Mouse (Mus musculus): ENCODE data around the gene Sv2a. TPM values are rescaled to one million over a fixed set of nuclear protein-coding genes. Genes with fewer than 3 reads are reported as not detected.
"Not testable (repeated sequence)": the region's sequence is repeated elsewhere in the genome, so short reads cannot be mapped to it uniquely, and the experiment has no call there.

Sv2a gene
- polyA plus RNA-seq, 1 experiment, result 0.54 TPM

- Histone ChIP-seq H3K27ac (ENCODE audit: control insufficient read depth, insufficient read depth, low read depth, low read length) (no peak overlapping the region), H3K27me3 (ENCODE audit: control insufficient read depth, insufficient read depth, low read length) (no peaks in the 10 kb centered on the region), H3K36me3 (ENCODE audit: control insufficient read depth, insufficient read depth, low read length) (no peaks in the 10 kb centered on the region), H3K4me1 (ENCODE audit: control insufficient read depth, insufficient read depth, low read length) (peaks cover 26% of the 10 kb centered on the region), H3K4me3 (ENCODE audit: control insufficient read depth, low read depth, low read length) (no peak overlapping the region)
- TF ChIP-seq CTCF (IDR thresholded peaks at IDR 0.05; ENCODE audit: control insufficient read depth, insufficient read depth, insufficient replicate concordance, low read depth, low read length) (no peak), POLR2A (IDR thresholded peaks at IDR 0.05; ENCODE audit: control insufficient read depth, low read depth, low read length) (no peak)
Measured at GRCm38 (mm10) chr3:96194966-96195365, 14.0 kb downstream of the Sv2a start.

GRCm38 (mm10) chr3:96195616-96196313 lies 14.8 kb downstream of the Sv2a start:
- Histone ChIP-seq H3K4me3 (ENCODE audit: control insufficient read depth, low read depth, low read length) (no peak overlapping the region), H3K27ac (ENCODE audit: control insufficient read depth, insufficient read depth, low read depth, low read length) (no peak overlapping the region), H3K27me3 (ENCODE audit: control insufficient read depth, insufficient read depth, low read length) (no peaks in the 10 kb centered on the region), H3K4me1 (ENCODE audit: control insufficient read depth, insufficient read depth, low read length) (peaks cover 26% of the 10 kb centered on the region), H3K36me3 (ENCODE audit: control insufficient read depth, insufficient read depth, low read length) (no peaks in the 10 kb centered on the region)
- TF ChIP-seq CTCF (IDR thresholded peaks at IDR 0.05; ENCODE audit: control insufficient read depth, insufficient read depth, insufficient replicate concordance, low read depth, low read length) (no peak), POLR2A (IDR thresholded peaks at IDR 0.05; ENCODE audit: control insufficient read depth, low read depth, low read length) (no peak)

DNA sequence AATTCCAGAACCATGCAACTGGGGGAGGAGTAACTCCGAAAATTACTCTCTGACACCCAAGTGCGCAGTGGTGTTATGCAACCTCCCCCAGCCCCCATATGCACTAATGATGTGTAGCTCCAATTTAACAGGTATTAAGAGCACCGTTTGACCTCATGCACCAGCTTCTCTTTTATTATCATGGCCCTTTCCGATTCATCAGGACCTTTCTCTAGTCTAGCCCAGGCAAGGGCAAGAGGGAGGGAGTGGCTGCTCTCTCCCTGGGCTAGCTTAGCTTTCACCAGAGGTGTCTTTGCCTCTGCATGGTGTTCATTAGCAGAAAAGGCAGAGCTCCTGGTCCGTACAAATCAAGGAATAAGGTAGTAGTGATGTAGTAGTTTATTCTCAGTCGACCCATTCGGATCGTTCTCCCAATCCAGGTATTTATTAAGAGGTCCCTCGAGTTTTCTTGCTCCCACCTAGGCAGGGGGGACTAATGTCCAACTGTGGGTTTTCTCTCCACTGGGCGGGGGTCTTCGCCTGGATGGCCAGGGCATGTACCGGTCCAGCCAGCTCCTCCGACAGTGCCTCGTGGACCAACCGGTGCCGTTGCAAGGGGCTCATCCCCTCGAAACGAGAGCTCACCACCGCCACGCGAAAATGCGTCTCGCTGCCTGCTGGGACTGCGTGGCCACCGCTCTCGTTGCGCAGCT lies 15.6 kb downstream of the Sv2a start:
- Histone ChIP-seq H3K27ac (ENCODE audit: control insufficient read depth, insufficient read depth, low read depth, low read length) (peak overlapping the region; percentile 4; the same call in 1 of the 2 replicates), H3K4me3 (ENCODE audit: control insufficient read depth, low read depth, low read length) (peak overlapping the region; percentile 72), H3K4me1 (ENCODE audit: control insufficient read depth, insufficient read depth, low read length) (peaks cover 26% of the 10 kb centered on the region), H3K36me3 (ENCODE audit: control insufficient read depth, insufficient read depth, low read length) (no peaks in the 10 kb centered on the region), H3K27me3 (ENCODE audit: control insufficient read depth, insufficient read depth, low read length) (no peaks in the 10 kb centered on the region)
- TF ChIP-seq POLR2A (IDR thresholded peaks at IDR 0.05; ENCODE audit: control insufficient read depth, low read depth, low read length), result no peak
- no peak for TF ChIP-seq CTCF (IDR thresholded peaks at IDR 0.05; ENCODE audit: control insufficient read depth, insufficient read depth, insufficient replicate concordance, low read depth, low read length)

GRCm38 (mm10) chr3:96197129-96197749 lies 16.3 kb downstream of the Sv2a start:
- peak; percentile 28; the same call in 1 of the 2 replicates for TF ChIP-seq CTCF (IDR thresholded peaks at IDR 0.05; ENCODE audit: control insufficient read depth, insufficient read depth, insufficient replicate concordance, low read depth, low read length)
- peak; percentile 71 for TF ChIP-seq POLR2A (IDR thresholded peaks at IDR 0.05; ENCODE audit: control insufficient read depth, low read depth, low read length)
- no peaks in the 10 kb centered on the region for H3K36me3 ChIP-seq (ENCODE audit: control insufficient read depth, insufficient read depth, low read length)

GRCm38 (mm10) chr3:96198181-96198580 lies 17.2 kb downstream of the Sv2a start:
- peaks cover 26% of the 10 kb centered on the region for H3K4me1 ChIP-seq (ENCODE audit: control insufficient read depth, insufficient read depth, low read length)
- H3K27ac ChIP-seq (ENCODE audit: control insufficient read depth, insufficient read depth, low read depth, low read length), result no peak overlapping the region
- H3K4me3 ChIP-seq (ENCODE audit: control insufficient read depth, low read depth, low read length), result peak overlapping the region; percentile 24
- no peaks in the 10 kb centered on the region for H3K27me3 ChIP-seq (ENCODE audit: control insufficient read depth, insufficient read depth, low read length)
- TF ChIP-seq POLR2A (IDR thresholded peaks at IDR 0.05; ENCODE audit: control insufficient read depth, low read depth, low read length), result no peak
- no peaks in the 10 kb centered on the region for H3K36me3 ChIP-seq (ENCODE audit: control insufficient read depth, insufficient read depth, low read length)

More at GRCm38 (mm10) chr3:96197129-96197749, 16.3 kb downstream of the Sv2a start:
- H3K4me1 ChIP-seq (ENCODE audit: control insufficient read depth, insufficient read depth, low read length), result peaks cover 26% of the 10 kb centered on the region
- H3K27ac ChIP-seq (ENCODE audit: control insufficient read depth, insufficient read depth, low read depth, low read length), result peak overlapping the region; percentile 4
- peak overlapping the region; percentile 72 for H3K4me3 ChIP-seq (ENCODE audit: control insufficient read depth, low read depth, low read length)
- no peaks in the 10 kb centered on the region for H3K27me3 ChIP-seq (ENCODE audit: control insufficient read depth, insufficient read depth, low read length)

DNA sequence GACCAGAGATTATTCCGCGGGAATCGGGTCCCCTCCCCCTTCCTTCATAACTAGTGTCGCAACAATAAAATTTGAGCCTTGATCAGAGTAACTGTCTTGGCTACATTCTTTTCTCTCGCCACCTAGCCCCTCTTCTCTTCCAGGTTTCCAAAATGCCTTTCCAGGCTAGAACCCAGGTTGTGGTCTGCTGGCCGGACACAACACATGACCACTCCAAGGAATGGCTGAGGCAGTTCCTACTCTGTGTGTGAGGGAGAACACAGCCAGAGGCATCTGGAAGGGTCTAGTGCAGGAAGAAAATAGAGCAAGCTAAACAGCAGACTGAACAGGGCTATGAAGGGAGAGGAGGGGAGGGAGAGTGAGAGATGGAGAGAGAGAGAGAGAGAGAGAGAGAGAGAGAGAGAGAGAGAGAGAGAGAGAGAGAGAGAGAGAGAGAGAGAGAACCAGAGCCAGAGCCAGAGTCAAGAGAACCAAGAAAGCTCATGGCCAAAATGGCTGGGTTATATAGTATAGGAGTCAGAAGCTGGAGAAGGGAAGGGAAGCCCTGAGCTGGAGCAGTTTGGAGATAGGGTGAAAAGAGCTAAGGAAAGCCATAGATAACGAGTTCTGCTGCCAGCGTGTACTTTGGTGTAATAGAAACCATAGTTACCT lies 17.8 kb downstream of the Sv2a start:
- not testable (repeated sequence) for H3K27me3 ChIP-seq (ENCODE audit: control insufficient read depth, insufficient read depth, low read length); H3K36me3 ChIP-seq (ENCODE audit: control insufficient read depth, insufficient read depth, low read length); H3K4me3 ChIP-seq (ENCODE audit: control insufficient read depth, low read depth, low read length); H3K27ac ChIP-seq (ENCODE audit: control insufficient read depth, insufficient read depth, low read depth, low read length)
- peaks cover 24% of the 10 kb centered on the region for H3K4me1 ChIP-seq (ENCODE audit: control insufficient read depth, insufficient read depth, low read length)

GRCm38 (mm10) chr3:96199731-96200130 lies 18.8 kb downstream of the Sv2a start:
- H3K4me3 ChIP-seq (ENCODE audit: control insufficient read depth, low read depth, low read length), result no peak overlapping the region
- TF ChIP-seq POLR2A (IDR thresholded peaks at IDR 0.05; ENCODE audit: control insufficient read depth, low read depth, low read length) (no peak), CTCF (IDR thresholded peaks at IDR 0.05; ENCODE audit: control insufficient read depth, insufficient read depth, insufficient replicate concordance, low read depth, low read length) (no peak)
- H3K27me3 ChIP-seq (ENCODE audit: control insufficient read depth, insufficient read depth, low read length), result no peaks in the 10 kb centered on the region
- H3K4me1 ChIP-seq (ENCODE audit: control insufficient read depth, insufficient read depth, low read length), result peaks cover 23% of the 10 kb centered on the region
- no peaks in the 10 kb centered on the region for H3K36me3 ChIP-seq (ENCODE audit: control insufficient read depth, insufficient read depth, low read length)
- H3K27ac ChIP-seq (ENCODE audit: control insufficient read depth, insufficient read depth, low read depth, low read length), result no peak overlapping the region

All from testis, adult 2 months (tissue).